Mouse (Mus musculus) hindbrain, embryonic 13.5 days (tissue): ENCODE data around the gene Bricd5. TPM values are rescaled to one million over a fixed set of nuclear protein-coding genes. Genes with fewer than 3 reads are reported as not detected.

ENCODE experiments used
- ATAC-seq: fragments of 200-750 bp; cut with Nextera tagmentation; 2 replicates; pipeline ENCODE4 v1.8.0; 2017; ENCODE audit warnings: moderate TSS enrichment; ENCODE audit not compliant: low FRiP score
- H3K27ac ChIP-seq: fragments of 300-500 bp; sonication (generic); 2 replicates; pipeline ENCODE4 v1.5.1; 2015; ENCODE audit warnings: inconsistent platforms, mild to moderate bottlenecking, moderate library complexity
- H3K27me3 ChIP-seq: fragments of 300-500 bp; sonication (generic); 2 replicates; pipeline ENCODE4 v1.6.1; 2015; ENCODE audit warnings: mild to moderate bottlenecking, inconsistent platforms
- H3K36me3 ChIP-seq: fragments of 300-500 bp; sonication (generic); 2 replicates; pipeline ENCODE4 v1.6.1; 2015; ENCODE audit warnings: mild to moderate bottlenecking, inconsistent platforms
- H3K4me1 ChIP-seq: fragments of 300-500 bp; sonication (generic); replicated peaks from 2 replicates; pipeline ENCODE4 v1.6.1; 2015; ENCODE audit warnings: inconsistent platforms
- H3K4me2 ChIP-seq: fragments of 300-500 bp; sonication (generic); 2 replicates; pipeline ENCODE4 v1.6.1; 2015; ENCODE audit warnings: inconsistent platforms, mild to moderate bottlenecking, moderate library complexity
- H3K4me3 ChIP-seq: fragments of 300-500 bp; sonication (generic); 2 replicates; pipeline ENCODE4 v1.5.1; 2015; ENCODE audit warnings: mild to moderate bottlenecking, inconsistent platforms
- H3K9ac ChIP-seq: fragments of 300-500 bp; sonication (generic); 2 replicates; pipeline ENCODE4 v1.6.1; 2015; ENCODE audit warnings: mild to moderate bottlenecking, inconsistent platforms
- H3K9me3 ChIP-seq: fragments of 300-500 bp; sonication (generic); 2 replicates; pipeline ENCODE4 v1.6.1; 2016; ENCODE audit warnings: inconsistent platforms
- WGBS: fragments of 180-500 bp; shearing (Covaris S2); methylation state at CpG from one replicate; pipeline ENCODE4 v1.1.7; 2015; 5-methylcytosine and 5-hydroxymethylcytosine counted together
- polyA plus RNA-seq: library from polyadenylated mRNA; unstranded; fragments of >200 nt; fragmentation: Nextera tagmentation; extraction: Ambion mirVana; gene quantifications from 2 replicates; pipeline ENCODE4 v1.2.1, GENCODE M21; 2015

Bricd5 gene
- polyA plus RNA-seq, 1 experiment from 2014 or later: 1.2 TPM

DNA sequence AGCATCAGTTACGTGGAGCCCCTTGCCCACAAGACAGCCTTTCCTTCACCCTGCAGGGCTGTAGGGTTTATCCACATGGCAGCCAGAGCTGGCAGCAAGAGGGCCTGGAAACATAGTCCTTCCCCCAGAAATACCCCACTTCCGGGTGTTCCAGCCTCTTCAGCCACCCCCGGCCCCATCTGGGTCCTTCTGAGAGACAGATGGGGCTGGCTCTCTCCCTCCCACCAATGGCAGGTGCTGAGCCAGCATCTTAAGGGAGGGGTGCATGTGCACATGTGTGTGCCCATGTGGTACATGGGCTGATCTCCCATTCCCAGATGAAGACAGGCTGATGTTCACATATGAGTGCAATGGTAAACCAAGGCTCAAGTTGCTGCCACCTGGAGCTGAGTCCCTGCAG lies 21.8 kb downstream of the Bricd5 start:
- no peaks in the 10 kb centered on the region for H3K9me3 ChIP-seq
- H3K36me3 ChIP-seq: peaks cover 52% of the 10 kb centered on the region
- WGBS: 84% methylated on average over 3 of the region's 3 CpGs
- H3K27ac ChIP-seq: peak overlapping the region; percentile 23; the same call in 1 of the 2 replicates
- H3K4me1 ChIP-seq: peaks cover 27% of the 10 kb centered on the region
- no peaks in the 10 kb centered on the region for H3K27me3 ChIP-seq
- no peak overlapping the region for H3K4me3 ChIP-seq
- H3K4me2 ChIP-seq: no peak overlapping the region
- ATAC-seq: no peak
- peak overlapping the region; percentile 35; the same call in 1 of the 2 replicates for H3K9ac ChIP-seq

DNA sequence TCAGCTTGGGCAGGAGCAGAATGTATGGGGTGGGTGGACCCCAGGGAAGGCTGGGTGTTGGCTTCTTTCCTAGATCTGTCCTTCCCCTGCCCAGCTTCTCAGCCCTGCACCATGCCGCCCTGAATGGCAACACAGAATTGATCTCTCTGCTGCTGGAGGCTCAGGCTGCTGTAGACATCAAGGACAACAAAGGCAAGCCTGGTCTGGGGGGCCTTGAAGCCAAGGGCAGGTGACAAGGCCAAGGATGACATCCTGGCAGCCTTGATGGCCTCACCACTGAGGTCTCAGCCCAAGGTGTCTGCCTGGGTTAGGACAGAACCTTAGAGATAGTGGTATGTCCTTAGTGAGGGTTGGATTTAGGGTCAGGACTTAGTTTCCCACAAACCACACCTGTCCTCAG lies 22.3 kb downstream of the Bricd5 start:
- H3K9ac ChIP-seq: peak overlapping the region; percentile 39; the same call in 1 of the 2 replicates

DNA sequence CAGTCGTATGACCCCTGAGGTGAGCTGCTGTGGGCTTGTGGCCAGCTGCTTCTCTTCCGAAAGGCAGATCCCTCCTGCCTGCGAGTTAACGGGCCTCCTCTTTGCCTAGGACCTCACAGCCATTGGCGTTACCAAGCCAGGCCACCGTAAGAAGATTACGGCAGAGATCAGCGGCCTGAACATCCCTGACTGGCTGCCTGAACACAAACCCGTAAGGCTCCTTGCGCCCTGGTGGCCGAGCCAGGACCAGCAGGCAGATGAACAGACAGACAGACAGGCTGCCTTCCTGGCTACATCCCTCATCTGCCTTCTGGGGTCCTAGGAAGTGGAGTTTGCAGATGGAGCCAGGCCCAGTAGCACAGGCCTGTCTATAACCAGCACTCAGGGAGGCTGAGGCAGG lies 28.5 kb downstream of the Bricd5 start:
- ATAC-seq: no peak
- Histone ChIP-seq H3K4me2 (no peak overlapping the region), H3K4me3 (no peak overlapping the region), H3K27ac (no peak overlapping the region), H3K36me3 (peaks cover 99% of the 10 kb centered on the region), H3K4me1 (peaks cover 18% of the 10 kb centered on the region), H3K9me3 (no peaks in the 10 kb centered on the region), H3K9ac (no peak overlapping the region), H3K27me3 (no peaks in the 10 kb centered on the region)
- WGBS: 58% methylated on average over 11 of the region's 11 CpGs

More for the DNA sequence above, 22.3 kb downstream of the Bricd5 start:
- peaks cover 58% of the 10 kb centered on the region for H3K36me3 ChIP-seq
- no peaks in the 10 kb centered on the region for H3K27me3 ChIP-seq
- H3K9me3 ChIP-seq: no peaks in the 10 kb centered on the region
- no peak for ATAC-seq
- H3K27ac ChIP-seq: peak overlapping the region; percentile 23; the same call in 1 of the 2 replicates
- 75% methylated on average over 1 of the region's 1 CpGs for WGBS
- H3K4me2 ChIP-seq: no peak overlapping the region
- peaks cover 22% of the 10 kb centered on the region for H3K4me1 ChIP-seq
- no peak overlapping the region for H3K4me3 ChIP-seq

DNA sequence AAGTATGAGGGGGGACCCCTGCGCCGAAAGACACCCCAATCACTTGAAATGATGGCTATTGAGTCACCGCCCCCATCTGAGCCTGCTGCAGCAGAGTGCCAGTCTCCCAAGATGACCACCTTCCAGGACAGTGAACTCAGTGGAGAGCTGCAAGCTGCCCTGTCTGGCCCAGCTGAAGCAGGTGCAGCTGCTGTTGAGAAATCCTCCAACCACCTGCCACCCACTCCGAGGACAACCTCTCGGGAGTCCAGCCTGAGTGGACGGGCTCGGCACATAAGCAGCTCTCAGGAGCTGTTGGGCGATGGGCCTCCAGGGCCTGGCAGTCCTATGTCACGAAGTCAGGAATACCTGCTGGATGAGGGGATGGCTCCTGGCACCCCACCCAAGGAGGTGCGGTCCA lies 30.4 kb downstream of the Bricd5 start:
- Histone ChIP-seq H3K36me3 (peaks cover 99% of the 10 kb centered on the region), H3K27me3 (no peaks in the 10 kb centered on the region), H3K4me2 (no peak overlapping the region), H3K9me3 (no peaks in the 10 kb centered on the region), H3K4me1 (peaks cover 19% of the 10 kb centered on the region), H3K27ac (no peak overlapping the region), H3K9ac (no peak overlapping the region), H3K4me3 (no peak overlapping the region)
- ATAC-seq: no peak
- WGBS: 96% methylated on average over 10 of the region's 10 CpGs

DNA sequence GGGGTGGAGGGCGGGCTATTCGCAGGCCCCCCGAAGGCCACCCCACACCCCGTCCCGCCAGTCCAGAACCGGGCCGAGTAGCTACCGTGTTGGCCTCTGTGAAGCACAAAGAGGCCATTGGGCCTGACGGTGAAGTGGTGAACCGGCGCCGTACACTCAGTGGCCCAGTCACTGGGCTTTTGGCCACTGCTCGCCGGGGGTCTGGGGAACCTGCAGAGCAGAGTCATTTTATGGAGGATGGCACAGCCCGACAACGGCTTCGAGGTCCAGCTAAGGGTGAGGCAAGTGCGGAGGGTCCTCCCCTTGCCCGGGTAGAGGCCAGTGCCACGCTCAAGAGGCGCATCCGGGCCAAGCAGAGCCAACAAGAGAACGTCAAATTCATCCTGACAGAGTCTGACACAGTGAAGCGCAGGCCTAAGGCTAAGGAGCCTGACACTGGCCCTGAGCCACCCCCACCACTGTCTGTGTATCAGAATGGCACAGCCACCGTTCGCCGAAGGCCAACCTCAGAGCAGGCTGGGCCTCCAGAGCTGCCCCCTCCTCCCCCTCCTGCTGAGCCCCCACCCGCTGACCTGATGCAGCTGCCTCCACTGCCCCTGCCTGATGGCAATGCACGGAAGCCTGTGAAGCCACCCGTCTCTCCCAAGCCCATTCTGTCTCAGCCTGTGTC lies 31.7 kb downstream of the Bricd5 start:
- Histone ChIP-seq H3K36me3 (peaks cover 99% of the 10 kb centered on the region), H3K4me3 (no peak overlapping the region), H3K27me3 (no peaks in the 10 kb centered on the region), H3K4me2 (no peak overlapping the region), H3K4me1 (peaks cover 19% of the 10 kb centered on the region), H3K9me3 (no peaks in the 10 kb centered on the region), H3K27ac (no peak overlapping the region; the same call in 1 of the 2 replicates), H3K9ac (peak overlapping the region; percentile 36; the same call in 1 of the 2 replicates)
- ATAC-seq: no peak
- 88% methylated on average over 30 of the region's 30 CpGs for WGBS

DNA sequence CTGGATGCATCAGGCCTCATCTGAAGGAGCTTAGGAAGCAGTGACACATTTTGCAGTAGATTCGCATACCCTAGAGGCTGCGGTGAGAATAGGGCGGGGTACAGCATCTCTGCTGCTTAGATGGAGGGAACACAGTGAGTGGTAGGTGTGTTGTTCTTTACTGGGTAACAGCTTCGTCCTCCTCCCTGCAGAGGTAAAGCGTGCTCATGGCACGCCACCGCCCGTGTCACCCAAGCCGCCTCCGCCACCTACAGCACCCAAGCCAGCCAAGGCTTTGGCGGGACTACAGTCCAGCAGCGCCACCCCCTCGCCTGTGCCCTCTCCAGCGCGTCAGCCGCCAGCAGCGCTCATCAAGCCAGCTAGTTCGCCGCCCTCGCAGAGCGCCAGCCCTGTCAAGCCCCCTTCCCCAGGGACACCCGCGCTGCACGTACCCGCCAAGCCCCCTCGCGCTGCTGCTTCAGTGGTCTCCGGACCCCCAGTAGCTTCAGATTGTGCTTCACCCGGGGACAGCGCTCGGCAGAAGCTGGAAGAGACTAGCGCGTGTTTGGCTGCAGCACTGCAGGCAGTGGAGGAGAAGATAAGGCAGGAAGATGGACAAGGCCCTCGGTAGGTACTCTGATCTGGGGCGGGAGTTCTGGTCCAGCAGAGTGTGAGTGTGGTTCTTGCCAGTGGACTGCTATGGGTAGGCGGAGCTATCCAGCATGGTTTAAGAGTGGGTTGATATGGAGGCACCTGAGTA lies 32.8 kb downstream of the Bricd5 start:
- Histone ChIP-seq H3K27me3 (no peaks in the 10 kb centered on the region), H3K27ac (peak overlapping the region; percentile 69), H3K9ac (peak overlapping the region; percentile 36), H3K9me3 (no peaks in the 10 kb centered on the region), H3K4me2 (0 out of 2 replicates have a peak overlapping the region, but pooled peaks have one; percentile 8), H3K36me3 (peaks cover 99% of the 10 kb centered on the region), H3K4me3 (0 out of 2 replicates have a peak overlapping the region, but pooled peaks have one; percentile 2), H3K4me1 (peaks cover 19% of the 10 kb centered on the region)
- 0 out of 2 replicates have a peak, but pooled peaks have one; percentile 5 for ATAC-seq
- 29% methylated on average over 36 of the region's 36 CpGs for whole genome bisulfite sequencing

DNA sequence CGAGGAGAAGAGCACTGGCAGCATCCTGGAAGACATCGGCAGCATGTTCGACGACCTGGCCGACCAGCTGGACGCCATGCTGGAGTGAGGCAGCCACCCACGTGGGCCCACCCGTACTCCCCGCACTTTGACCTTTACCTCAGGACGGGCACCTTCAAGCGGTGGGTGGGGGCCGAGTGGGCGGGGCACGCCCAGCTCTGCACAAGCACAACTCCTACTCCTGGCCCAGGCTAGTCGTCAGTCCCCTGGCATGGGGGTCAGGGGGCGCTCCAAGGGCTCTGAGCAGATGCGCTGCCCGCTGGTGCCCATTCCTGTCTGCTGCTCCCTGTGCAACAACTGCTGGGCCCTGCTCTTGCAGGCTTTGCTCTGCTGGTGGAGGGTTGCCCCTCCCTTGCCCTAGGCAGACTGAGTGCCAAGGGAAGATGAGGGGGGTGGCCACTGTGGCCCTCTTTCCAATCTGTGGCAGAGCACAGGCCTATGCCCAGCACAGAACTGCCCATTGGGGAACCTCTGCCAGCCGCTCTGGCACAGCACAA lies 33.5 kb downstream of the Bricd5 start:
- 54% methylated on average over 18 of the region's 19 CpGs for WGBS
- Histone ChIP-seq H3K9me3 (no peaks in the 10 kb centered on the region), H3K27ac (peak overlapping the region; percentile 69; the same call in 1 of the 2 replicates), H3K4me3 (no peak overlapping the region), H3K36me3 (peaks cover 99% of the 10 kb centered on the region), H3K4me1 (peaks cover 19% of the 10 kb centered on the region), H3K27me3 (no peaks in the 10 kb centered on the region), H3K4me2 (no peak overlapping the region), H3K9ac (peak overlapping the region; percentile 19)
- ATAC-seq: 0 out of 2 replicates have a peak, but pooled peaks have one; percentile 8

DNA sequence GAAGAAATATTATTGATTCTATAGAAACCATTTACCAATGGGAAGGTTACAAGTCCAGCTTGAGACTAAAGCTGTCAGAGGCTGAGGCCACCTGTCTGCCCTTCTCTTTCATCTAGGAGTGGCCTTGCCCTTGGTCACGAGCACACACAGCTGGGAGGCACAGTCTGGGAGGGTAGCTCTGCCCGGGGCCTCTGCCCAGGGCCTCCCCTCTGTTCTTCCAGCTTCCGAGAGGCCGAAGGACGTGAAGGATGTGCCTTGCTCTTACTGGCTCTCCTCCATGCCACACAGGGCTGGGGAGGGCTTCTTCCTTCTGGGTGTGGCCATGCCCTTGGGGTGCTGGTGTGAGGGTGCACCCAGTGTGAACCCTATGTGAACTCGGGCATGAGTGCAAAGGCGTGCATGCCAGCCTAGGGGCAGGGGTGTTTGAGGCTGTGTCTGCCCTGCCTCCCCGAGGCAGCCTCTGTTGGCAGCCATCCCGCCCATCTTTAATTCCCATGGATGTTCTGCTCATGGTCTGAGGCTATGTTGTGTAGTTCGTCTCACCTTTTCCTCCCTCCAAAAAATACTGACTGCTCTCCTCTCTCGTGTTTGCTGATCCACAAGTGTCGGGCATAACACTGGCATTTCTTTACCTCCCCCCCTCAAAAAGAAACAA lies 34.2 kb downstream of the Bricd5 start:
- ATAC-seq: no peak
- H3K36me3 ChIP-seq: peaks cover 97% of the 10 kb centered on the region
- H3K27ac ChIP-seq: no peak overlapping the region
- H3K9me3 ChIP-seq: no peaks in the 10 kb centered on the region
- 80% methylated on average over 12 of the region's 12 CpGs for WGBS
- peaks cover 19% of the 10 kb centered on the region for H3K4me1 ChIP-seq
- H3K4me2 ChIP-seq: no peak overlapping the region
- no peak overlapping the region for H3K4me3 ChIP-seq
- no peaks in the 10 kb centered on the region for H3K27me3 ChIP-seq
- no peak overlapping the region for H3K9ac ChIP-seq

DNA sequence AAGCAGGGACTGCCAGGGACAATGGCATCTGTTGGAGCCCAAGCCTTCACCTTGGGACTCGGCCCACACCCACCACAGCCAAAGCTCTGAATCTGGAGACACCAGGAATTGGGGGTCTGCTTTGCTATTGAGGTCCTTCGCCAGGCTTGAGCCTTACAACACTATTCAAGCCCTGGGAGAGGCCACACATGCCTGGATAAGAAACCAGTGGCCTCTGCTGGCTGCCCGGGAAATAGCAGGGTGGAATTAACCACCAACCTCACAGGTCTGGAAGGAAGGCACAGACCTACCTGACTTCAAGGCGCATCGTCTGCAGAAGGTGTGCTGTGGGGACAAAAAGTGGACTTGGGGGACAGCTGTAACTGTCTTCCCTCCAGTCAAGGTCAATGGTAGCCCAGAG lies 39.9 kb downstream of the Bricd5 start:
- Histone ChIP-seq H3K9me3 (no peaks in the 10 kb centered on the region), H3K9ac (0 out of 2 replicates have a peak overlapping the region, but pooled peaks have one; percentile 9), H3K27ac (no peak overlapping the region), H3K4me2 (no peak overlapping the region), H3K27me3 (no peaks in the 10 kb centered on the region), H3K4me3 (no peak overlapping the region), H3K36me3 (peaks cover 92% of the 10 kb centered on the region), H3K4me1 (0 out of 2 replicates have a peak, but pooled peaks cover 3% of the 10 kb centered on the region)
- ATAC-seq: peak; percentile 49; the same call in 1 of the 2 replicates
- 57% methylated on average over 5 of the region's 5 CpGs for WGBS

DNA sequence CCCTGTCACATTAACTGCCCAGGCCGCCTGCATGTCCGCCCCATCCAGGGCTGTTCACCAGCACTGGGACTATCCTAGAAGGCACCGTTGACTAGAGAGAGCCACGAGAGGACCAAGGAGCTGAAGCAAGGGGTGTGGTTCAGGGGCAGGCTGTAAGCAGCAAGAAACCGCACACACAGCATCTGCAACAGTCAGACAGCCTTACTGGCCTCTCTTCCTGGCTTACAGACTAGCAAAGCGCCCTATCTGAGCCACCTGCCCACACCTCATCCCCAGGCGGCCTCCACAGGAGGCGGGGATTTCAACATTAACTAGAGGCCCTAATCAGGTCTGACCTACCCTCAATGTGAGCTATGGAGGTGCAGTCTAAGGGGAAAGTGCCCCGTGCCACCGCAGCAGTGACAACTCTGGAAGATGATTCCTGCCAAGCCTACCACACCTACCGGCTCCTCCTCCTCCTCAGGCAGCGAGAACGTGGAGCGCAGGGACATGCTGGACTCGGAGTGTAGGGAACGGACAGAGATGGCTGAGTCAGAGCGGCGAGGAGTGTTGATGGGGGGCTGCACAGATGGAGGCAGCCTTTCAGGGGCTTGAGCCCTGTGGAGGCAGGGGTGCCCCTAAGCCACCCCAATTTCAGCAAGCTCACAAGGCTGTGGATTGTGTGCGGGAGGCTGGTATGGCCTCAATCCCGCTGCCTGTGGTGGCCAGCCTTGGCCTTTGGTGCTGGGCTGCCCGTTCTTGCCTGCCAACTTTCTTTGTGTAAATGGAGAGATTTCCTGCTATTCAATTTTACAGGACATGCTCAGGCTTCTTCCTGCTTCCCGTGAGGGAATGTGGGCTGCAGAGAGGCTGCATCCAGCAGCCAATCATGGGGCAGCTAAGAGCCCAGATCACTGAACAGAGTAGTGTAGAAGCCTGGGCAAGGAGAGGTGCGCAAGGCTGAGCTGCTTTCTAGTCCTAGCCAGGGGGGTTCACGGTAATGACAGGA lies 40.9 kb downstream of the Bricd5 start:
- Histone ChIP-seq H3K4me3 (no peak overlapping the region), H3K9ac (0 out of 2 replicates have a peak overlapping the region, but pooled peaks have one; percentile 9), H3K36me3 (peaks cover 88% of the 10 kb centered on the region), H3K9me3 (no peaks in the 10 kb centered on the region), H3K4me1 (0 out of 2 replicates have a peak, but pooled peaks cover 3% of the 10 kb centered on the region), H3K4me2 (no peak overlapping the region), H3K27ac (no peak overlapping the region; the same call in 1 of the 2 replicates), H3K27me3 (no peaks in the 10 kb centered on the region)
- ATAC-seq: no peak; the same call in 1 of the 2 replicates
- WGBS: 89% methylated on average over 24 of the region's 24 CpGs

DNA sequence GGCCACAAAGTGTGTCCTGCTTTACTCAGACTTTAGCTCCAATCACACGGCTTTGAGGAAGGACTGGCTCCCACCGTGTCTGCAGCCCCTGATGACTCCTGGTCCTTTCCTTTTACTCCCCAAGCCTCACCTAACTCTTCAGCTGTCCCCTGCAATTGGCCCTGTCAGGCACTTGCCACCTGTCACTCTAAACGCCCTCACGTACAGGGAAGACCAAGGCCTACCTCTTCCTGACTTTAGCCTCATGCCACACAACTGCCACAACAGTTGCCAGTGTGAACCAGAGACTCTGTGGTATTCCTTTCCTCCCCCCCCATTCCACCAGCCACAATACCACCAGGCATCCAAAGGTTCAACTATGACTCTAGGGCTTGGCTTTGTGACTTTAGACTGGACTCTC lies 46.8 kb downstream of the Bricd5 start:
- no peak overlapping the region for H3K4me3 ChIP-seq
- H3K4me1 ChIP-seq: peaks cover 10% of the 10 kb centered on the region; the same call in 1 of the 2 replicates
- peaks cover 56% of the 10 kb centered on the region for H3K36me3 ChIP-seq
- WGBS: 92% methylated on average over 4 of the region's 4 CpGs
- no peak overlapping the region for H3K4me2 ChIP-seq
- no peak overlapping the region for H3K9ac ChIP-seq
- no peaks in the 10 kb centered on the region for H3K27me3 ChIP-seq
- no peak for ATAC-seq
- H3K27ac ChIP-seq: no peak overlapping the region
- no peaks in the 10 kb centered on the region for H3K9me3 ChIP-seq
